Mouse (Mus musculus): ENCODE data around the gene Ppp1r10.

GRCm38 (mm10) chr17:35868961-35869345 lies 47.3 kb upstream of the Ppp1r10 start:
- TF ChIP-seq EP300 (IDR thresholded peaks at IDR 0.05; ENCODE audit: low read depth): no peak
- no peak for TF ChIP-seq CTCF (IDR thresholded peaks at IDR 0.05; ENCODE audit: low read depth)

Measured in heart, postnatal 0 days (tissue).